Mouse (Mus musculus): Measurements from ENCODE around the gene Olfr1392.
"Not testable (repeated sequence)": the region's sequence is repeated elsewhere in the genome, so short reads cannot be mapped to it uniquely, and the experiment has no call there.

Olfr1392 gene

DNA sequence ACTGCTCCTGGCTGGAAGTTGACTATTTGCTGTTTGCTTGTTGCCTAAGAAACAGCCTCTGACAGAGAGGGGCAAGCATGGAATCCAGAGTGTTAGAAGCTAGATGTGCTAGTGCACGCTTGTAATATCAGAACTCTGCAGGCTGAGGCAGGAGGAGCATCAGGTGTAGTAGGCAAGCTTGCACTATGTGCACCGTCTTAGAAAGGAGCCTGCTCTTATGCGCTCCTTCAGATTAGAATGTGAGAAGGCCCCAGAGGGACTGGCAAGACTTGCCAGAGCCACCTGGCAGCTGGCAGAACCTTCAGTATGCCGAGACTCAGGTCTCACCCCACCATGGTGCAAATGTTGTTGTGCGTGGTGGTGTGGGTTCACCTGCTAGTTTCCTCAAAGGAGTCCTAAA, 33.0 kb upstream of the Olfr1392 start:
- DNase-seq (ENCODE audit: inconsistent ontology term) = no peak

DNA sequence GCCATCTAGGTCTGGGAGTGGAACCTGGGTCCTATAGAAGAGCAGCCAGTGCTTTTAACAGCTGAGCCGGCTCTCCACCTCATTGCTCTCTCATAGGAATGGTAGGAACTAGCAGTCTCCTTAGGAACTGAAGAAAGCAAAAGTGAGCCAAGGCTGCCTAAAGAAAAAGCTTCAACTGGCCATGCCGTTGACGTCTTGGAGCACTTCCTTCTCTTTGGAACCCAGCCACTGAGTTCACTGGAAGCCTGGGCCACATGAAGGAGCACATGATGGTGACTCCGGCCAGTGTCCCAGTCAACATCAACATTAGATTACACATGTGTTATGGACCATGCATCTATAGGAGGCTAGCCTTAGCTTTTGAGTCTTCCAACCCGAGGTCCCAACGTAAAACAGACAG, 32.0 kb upstream of the Olfr1392 start:
- DNase-seq (ENCODE audit: inconsistent ontology term) = no peak

DNA sequence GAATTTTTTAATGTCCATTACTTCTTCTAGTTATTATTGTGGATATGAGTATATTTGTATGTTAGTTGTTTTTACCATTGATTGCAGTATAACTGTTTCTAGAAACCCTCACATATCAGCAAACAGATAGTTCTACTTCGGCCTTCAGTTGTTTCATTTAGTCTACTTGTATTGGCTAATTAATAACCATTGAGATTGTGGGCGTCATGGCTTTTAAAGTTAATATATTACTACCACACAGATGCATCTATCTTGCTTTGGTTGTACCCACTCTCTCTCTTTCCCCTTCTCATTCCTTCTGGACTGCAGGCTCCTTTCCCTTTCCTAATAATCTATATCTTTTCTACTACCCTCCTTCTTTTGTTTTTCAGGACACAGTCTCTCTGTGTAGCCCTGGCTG, 25.8 kb upstream of the Olfr1392 start:
- no peak for DNase-seq (ENCODE audit: inconsistent ontology term)

DNA sequence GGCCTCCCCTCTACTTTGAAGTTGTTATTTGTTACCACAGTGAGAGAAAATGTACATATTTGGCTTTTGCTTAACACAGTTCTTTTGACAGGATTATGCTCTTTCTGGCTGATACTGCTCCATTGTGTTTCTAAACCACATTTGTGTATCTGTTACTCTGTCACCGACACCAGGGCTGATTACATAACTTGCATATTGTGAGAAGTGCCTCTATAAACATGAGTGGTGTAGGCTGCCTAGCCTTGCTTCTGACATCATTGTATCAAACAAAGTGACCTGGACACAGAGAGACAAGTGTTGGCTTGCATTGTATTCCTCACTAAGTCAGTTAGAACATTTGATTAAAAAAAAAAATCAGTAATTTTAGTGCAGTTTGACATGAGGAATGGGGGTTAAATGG, 25.3 kb upstream of the Olfr1392 start:
- no peak for DNase-seq (ENCODE audit: inconsistent ontology term)

DNA sequence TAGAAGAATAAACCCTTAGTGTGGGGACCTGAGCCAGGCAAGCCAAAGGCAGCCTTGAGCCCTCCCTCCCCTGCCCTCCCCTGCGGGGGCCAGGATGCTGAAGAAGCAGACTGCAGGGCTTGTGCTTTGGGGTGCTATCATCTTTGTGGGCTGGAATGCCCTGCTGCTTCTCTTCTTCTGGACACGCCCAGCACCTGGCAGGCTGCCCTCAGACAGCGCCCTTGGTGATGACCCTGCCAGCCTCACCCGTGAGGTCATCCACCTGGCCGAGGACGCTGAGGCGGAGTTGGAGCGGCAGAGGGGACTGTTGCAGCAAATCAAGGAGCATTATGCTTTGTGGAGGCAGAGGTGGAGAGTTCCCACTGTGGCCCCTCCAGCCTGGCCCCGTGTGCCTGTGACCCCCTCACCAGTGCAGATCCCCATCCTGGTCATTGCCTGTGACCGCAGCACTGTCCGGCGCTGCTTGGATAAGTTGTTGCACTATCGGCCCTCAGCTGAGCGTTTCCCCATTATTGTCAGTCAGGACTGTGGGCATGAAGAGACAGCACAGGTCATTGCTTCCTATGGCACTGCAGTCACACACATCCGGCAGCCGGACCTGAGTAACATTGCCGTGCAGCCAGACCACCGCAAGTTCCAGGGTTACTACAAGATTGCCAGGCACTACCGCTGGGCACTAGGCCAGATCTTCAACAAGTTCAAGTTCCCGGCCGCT, 24.3 kb upstream of the Olfr1392 start:
- no peak for DNase-seq (ENCODE audit: inconsistent ontology term)

DNA sequence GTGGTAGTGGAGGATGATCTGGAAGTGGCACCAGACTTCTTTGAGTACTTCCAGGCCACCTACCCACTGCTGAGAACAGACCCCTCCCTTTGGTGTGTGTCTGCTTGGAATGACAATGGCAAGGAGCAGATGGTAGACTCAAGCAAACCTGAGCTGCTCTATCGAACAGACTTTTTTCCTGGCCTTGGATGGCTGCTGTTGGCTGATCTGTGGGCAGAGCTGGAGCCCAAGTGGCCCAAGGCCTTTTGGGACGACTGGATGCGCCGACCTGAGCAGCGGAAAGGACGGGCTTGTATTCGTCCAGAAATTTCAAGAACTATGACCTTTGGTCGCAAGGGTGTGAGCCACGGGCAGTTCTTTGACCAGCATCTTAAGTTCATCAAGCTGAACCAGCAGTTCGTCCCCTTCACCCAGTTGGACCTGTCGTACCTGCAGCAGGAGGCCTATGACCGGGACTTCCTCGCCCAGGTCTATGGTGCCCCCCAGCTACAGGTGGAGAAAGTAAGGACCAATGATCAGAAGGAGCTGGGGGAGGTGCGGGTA, 23.7 kb upstream of the Olfr1392 start:
- no peak for DNase-seq (ENCODE audit: inconsistent ontology term)

DNA sequence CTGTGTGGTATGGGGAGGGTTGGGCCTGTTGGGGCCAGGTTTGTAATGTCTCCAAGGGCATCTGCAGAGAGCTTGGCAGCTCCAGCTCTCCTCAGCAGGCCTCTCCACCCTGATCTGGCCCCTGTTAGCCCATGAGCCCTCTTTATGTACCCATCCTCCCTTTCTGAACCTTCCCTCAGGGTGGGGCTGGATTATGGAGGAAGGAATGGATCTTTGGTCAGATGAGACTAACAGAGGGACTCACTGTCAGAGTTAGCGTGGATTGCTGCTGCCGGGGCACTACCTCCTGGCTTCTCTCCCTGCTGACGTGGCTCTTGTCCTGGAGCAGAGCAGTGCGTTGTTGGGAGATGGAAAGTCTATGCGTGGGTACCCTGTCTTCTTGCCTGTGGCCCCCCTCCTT, 22.8 kb upstream of the Olfr1392 start:
- no peak for DNase-seq (ENCODE audit: inconsistent ontology term)

DNA sequence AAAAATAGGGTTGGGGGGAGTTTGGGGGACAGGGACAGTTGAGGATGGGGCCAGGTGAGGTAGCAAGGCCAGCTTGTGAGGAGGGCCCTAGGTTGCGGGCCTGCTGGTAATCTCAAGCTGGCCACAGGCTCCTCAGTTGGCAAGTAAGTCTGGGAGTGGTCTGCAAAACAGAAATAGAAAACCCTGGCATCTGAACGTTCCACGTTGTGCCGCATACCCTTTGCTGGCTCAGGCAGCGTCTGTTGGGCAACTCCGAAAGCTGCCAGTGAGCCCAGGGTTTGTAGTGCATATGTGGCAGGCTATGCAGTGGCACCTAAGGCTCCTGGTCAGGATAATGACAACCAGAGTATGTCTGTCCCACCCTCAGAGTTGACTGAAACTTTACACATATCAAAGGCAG, 21.9 kb upstream of the Olfr1392 start:
- no peak for DNase-seq (ENCODE audit: inconsistent ontology term)

DNA sequence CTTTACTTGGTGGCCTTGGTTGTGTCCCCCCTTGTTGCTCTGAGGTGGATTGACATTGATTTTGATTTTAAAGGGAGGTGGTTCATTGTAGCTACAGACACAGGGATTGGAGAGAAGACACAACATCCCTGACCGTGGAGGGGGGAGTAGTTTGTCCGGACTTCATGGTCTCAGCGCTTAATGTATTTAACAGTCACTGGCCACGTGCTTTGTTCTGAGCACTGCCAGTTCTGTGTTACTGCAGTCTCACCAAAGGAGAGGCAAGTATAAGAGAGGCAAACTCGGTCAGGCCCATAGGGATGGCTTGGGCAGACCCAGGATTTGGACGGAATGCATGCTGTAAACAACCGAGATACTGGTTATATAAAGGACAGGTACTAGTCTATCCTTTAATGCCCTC, 21.0 kb upstream of the Olfr1392 start:
- DNase-seq (ENCODE audit: inconsistent ontology term) = no peak

DNA sequence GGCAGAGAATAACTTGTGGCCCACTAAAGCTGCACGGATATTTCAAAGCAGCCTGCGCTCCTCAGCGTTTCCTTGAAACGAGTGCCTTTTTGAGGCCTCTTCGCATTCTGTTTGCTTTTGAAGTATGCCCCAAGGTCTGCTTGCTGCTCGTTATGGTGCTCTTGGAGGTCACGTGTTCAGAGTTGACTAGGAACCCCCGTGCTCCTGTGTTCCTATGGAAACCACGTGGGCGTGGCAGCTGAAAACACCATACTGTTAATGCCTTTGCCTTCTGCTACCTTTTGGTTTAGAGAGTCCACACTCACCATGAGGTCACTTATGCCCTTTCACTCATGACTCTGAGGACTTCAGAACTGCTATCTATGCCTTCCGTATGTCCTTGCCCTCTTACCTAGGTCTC, 20.5 kb upstream of the Olfr1392 start:
- no peak for DNase-seq (ENCODE audit: inconsistent ontology term)

DNA sequence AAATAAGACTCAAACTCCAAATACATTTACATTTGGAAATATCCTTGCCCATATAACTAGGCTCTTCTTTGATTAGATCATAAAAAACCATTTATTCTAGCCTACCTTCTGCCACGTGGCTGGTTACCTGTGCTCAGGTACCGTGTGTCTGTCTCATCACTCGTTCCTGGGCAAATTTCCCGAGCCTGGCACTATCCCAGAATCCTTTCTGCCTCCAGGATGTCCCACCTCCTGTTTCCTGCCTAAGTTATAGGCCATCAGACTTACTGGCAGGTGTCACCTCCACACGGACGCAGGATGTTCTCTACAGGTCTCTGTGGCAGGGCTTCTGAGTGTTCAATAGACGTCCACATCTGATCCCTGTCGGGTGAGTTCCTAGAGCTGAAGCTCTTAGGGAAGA, 20.0 kb upstream of the Olfr1392 start:
- DNase-seq (ENCODE audit: inconsistent ontology term) = no peak

DNA sequence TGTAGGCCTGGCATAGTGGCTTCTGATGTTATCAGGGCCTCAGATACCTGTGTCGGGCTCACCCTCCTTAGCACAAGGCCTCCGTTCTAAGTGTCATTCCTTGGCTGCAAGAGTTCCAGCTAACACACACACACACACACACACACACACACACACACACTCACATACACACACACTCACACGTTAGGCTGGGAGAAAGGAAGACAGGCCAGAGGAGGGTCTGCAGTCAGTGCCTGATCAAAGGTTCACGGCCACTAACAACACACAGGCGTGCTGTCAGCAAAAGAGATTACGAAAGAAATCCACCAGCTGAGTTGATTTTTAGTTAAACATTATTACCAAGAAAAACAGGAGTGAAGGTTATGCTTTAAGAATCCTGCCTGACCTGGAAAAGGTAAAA, 18.4 kb upstream of the Olfr1392 start:
- DNase-seq (ENCODE audit: inconsistent ontology term) = no peak

DNA sequence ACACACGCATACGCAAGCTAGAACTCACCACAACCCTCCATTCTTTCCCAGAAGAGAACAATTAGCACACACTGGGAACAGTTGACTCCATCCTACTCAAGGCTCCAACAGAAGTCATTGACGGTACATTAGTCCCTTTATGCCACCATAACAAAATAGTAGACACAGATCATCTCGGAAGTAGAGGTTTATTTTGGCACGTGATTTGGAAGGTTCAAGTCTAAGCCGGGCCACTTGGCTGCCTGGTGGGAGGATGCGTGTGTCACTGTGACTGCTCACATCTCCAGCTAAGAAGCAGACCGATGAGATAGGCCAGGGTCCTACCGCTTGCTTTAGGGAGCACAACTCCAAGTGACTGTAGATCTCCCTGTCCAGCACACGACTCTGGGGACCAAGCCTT, 17.8 kb upstream of the Olfr1392 start:
- DNase-seq (ENCODE audit: inconsistent ontology term) = no peak

DNA sequence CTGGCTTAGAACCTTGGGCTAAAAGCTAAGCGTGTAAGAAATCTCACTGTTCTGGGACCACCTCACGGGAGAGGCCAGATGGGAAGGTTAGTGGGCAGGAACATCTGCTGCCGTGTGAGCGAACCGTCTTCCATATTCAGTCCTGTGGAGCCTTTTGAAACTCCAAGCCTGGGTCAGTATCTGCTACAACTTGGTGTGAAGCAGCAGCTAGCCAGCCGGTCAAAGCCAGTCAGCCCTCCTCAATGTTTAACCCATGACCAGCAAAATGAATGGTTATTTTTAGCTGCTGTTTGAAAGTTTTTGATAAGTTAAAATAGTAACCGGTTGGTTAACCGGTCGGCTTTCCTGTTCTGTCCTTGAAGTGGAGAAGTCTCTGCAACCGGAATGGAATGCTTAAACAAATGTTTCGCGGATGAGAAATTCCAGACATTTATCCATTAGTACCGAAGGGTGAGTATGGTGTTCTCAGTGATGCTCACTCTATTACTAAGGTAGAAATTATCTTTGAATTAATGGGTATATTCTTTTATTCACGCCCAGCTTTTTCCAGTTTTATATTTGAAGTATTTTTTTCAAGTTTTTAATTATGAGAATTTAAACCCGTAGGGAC, 17.0 kb upstream of the Olfr1392 start:
- DNase-seq (ENCODE audit: inconsistent ontology term) = peak; percentile 62

DNA sequence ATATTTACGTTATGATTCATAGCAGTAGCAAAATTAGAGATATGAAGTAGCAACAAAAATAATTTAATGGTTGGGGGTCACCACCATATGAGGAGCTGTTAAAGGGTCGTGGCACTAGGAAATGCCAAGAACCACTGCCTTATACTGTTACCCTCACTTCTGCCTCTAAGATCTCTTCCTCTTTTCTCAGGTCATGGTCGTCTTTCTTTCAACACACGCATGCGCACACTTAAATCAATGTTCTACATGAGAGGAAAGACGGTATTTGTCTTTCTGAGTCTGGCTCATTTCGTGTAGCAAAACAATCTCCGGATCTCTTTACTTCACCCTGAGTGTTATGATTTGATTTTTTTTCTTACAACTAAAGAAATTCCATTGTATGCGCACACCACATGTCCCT, 15.3 kb upstream of the Olfr1392 start:
- DNase-seq (ENCODE audit: inconsistent ontology term) = no peak

DNA sequence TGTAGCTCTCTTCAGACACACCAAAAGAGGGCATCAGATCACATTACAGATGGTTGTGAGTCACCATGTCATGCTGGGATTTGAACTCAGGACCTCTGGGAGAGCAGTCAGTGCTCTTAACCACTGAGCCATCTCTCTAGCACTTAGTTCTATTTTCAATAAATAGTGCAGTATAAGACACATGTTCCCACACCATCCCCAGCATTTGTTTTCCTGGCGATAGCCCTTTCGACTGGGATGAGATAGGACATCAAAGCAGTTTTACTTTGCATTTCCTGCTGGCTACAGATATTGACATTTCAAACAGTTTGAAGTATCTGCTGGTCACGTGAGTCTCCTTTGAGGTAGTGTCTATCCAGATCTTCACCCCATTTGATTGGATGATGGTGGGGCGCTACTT, 14.7 kb upstream of the Olfr1392 start:
- DNase-seq (ENCODE audit: inconsistent ontology term) = no peak

DNA sequence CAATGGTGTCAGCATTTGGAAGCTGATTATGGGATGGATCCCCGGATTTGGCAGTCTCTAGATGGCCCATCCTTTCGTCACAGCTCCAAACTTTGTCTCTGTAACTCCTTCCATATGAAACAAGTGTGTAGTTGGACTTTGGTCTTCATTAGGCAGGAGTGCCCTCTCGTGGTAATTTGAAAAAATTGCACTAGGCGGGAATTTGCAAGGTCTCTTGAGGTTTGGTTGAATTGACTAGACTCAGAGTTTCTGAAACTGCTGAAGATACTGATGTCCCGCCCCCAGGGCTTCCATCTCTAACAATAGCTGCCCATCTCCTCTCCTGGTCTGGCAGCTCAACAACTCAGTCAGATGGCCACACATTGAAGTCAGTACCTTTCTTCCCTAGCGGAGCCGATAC, 13.7 kb upstream of the Olfr1392 start:
- peak; percentile 28 for DNase-seq (ENCODE audit: inconsistent ontology term)

DNA sequence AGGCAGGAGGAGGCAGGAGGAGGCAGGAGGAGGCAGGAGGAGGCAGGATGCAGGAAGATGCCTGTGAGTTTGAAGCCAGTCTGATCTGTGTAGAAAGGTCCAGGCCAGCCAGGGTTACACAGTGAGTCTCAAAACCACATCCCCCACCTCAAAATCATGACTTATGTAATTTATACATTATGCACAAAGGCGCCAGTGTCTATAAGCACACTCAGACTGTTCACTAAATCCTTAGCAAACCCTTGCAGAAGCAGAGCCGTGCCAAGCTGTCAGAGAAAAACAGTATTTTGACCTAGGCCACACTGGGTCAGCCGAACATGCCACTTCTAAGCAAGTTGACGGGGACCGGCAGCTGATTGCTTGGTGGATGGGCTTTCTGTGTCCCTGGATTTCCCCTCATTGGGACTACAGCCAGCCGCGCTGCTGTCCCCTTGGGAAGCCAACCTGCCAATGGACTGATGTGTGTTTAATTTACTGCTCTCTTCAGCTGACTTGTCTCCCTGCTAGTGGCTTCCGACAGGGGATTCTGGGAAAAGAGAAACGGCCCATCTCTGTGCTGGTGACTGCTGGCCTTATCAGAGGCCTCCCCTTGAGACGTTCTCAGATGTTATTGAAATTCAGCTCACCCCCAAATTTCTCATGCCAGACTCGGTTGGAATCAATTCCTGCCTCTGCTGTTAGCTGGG, 11.1 kb upstream of the Olfr1392 start:
- DNase-seq (ENCODE audit: inconsistent ontology term) = no peak

DNA sequence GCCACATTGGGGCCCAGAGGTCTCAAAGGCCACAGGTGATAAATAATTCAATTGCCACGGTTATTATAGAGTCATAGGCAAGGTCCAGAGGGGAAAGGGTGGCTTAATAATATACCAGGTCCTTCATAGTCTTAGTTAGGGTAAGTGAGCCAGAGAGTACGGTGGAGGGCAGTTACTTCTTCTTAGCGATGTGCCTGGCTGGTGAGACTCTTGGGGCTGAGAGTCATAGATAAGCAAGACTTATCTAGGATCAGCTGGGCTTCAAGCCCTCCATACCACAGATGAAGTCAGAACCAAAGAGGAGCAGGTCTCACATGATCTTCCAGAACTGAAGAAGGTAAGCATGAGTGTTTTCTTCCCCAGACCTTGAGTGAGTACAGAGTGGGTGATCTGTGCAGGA, 6.9 kb upstream of the Olfr1392 start, which contains the start of gene Olfr1393:
Gene Olfr1393 (plus strand): TSS at position 83 of the 400 bp plus-strand sequence.
- DNase-seq (ENCODE audit: inconsistent ontology term) = no peak

DNA sequence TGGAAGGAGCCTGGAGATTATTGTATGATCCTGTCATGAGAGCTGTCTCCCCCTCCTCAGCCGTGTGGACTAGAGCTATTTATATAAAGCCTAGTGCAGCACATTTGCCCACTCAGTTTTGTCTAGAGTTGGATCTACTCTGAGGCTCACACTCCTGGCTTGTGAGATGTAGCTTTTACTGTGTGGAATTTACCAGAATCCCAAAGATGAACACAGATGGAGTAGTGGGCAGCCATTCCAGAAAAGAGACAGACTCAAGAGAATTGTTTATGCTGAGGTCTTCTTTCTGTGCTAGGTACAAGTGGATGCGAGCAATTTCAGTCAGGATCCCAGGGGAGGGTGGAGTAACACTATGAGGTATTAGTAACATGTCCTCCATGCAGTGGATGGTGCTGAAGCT, 2.2 kb downstream of the Olfr1392 start:
- DNase-seq (ENCODE audit: inconsistent ontology term) = no peak

DNA sequence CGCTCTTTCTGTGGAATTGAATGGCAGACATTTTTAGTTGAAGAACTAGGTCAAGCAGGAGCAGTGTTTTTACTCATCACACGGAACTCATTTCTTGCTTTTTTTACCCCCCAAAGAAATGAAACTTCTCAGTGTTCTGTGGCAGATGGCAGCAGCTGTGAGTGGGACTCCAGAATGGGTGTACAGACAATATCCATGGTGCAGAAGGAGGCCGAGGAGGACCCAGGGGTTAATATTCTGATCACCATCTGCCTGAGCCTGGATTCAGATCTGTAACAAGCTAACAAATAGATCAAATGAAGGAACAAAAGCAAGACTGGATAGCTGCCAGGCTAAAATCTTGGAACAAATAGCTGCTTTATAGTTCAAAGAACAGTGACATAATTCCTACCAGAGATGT, 7.7 kb downstream of the Olfr1392 start:
- DNase-seq (ENCODE audit: inconsistent ontology term) = peak; percentile 32

DNA sequence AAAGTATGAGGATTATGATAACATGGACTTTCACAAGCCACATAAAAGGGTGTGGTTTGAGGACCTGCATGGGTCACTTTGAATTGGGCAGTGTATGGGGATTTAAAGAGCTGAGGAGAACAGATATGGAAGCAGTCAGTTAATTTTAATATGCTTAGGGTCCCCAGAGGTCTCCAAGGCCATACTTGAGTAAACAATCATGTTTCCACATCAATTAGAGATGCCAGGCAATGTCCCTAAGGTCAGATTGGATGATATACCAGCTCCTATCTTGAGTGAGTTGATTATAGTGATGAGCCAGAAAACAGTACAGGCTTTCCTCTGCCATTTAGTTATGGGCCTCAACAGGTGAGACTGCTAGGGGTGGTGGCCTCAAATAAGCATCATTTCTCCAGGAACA, 19.4 kb downstream of the Olfr1392 start, which contains the start of gene Olfr10:
Gene Olfr10 (plus strand): TSS at position 301 of the 400 bp plus-strand sequence.
- no peak for DNase-seq (ENCODE audit: inconsistent ontology term)

DNA sequence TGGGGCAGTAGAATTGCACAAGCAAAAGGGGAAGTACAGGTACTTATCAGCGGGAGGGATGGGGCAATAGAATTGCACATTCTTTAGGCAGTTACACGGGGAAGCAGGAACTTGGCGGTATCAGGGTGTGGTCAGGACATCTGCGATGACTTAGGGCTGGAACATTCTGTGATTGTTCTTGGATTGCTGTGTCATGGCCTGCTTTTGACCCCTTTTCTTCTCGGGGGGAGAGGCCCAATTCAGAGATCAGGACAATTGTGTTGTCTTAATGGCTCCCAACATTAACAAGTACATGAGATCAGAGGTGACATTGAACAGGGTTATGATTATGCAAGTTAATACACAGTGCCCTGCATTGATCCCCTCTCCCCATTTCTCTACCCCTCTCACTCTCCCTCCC, 23.5 kb downstream of the Olfr1392 start:
- not testable (repeated sequence) for DNase-seq (ENCODE audit: inconsistent ontology term)
